Mouse (Mus musculus) adrenal gland, postnatal 36 days (tissue): ENCODE data around the gene Snn. TPM values are rescaled to one million over a fixed set of nuclear protein-coding genes. Genes with fewer than 3 reads are reported as not detected.
"Not testable (repeated sequence)": the region's sequence is repeated elsewhere in the genome, so short reads cannot be mapped to it uniquely, and the experiment has no call there.

Experiments used
- DNase-seq, 2 experiments: peaks; one replicate each; pipeline ENCODE4 v3.0.0; 2021; ENCODE audit warnings: mixed read lengths in 1 of 2
- long read RNA-seq, 2 experiments: library from polyadenylated mRNA; stranded (forward); transcript quantifications; one replicate each; pipeline ENCODE4 v2.0.0; 2021; ENCODE audit warnings: borderline sequencing depth in 2 of 2
- total RNA-seq, 2 experiments: library from RNA; stranded (reverse); gene quantifications; 2 replicates each; pipeline ENCODE4 v1.2.3; 2021

Gene Snn
- 10 to 100 TPM; 13.8 to 14.4 TPM for total RNA-seq
- long read RNA-seq, experiment 1, transcript Snn-201 (2 exons, 2,872 nt): major isoform, 5 of 8 reads
- long read RNA-seq, experiment 1, partial matches to known transcripts: 0 of 8 reads
- long read RNA-seq, experiment 1, other reads (novel, unspliced or antisense): 3 of 8 reads
- long read RNA-seq, experiment 2: 0 reads

- no peak for DNase-seq
Observed at GRCm38 (mm10) chr16:11060645-11061044, at the start of gene Snn. TSS of gene Snn (plus strand) at chr16:11060945.

GRCm38 (mm10) chr16:11011206-11011605 is 49.5 kb upstream of the Snn start:
- peak in 1 of 2 experiments; percentile 27 for DNase-seq

DNA sequence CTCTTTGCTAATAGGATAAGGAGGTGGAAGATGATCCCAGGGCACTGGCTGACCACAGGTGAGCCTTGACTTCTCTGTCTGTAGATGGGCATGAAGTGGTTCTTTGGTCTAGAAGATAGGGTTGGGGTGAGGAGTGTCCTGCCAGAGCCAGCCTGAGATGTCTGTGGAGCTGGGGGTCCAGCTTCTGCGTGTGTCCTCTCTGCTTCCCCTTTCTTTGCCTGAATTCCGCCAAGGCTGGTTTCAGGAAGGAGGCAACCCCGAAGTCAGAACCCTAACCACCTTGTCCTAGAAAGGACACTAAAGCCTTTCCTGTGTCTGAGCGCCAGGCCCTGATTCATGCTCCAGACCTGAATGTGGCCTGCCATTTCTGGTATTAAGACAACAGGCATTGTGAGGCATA is 48.8 kb upstream of the Snn start:
- no peak for DNase-seq

DNA sequence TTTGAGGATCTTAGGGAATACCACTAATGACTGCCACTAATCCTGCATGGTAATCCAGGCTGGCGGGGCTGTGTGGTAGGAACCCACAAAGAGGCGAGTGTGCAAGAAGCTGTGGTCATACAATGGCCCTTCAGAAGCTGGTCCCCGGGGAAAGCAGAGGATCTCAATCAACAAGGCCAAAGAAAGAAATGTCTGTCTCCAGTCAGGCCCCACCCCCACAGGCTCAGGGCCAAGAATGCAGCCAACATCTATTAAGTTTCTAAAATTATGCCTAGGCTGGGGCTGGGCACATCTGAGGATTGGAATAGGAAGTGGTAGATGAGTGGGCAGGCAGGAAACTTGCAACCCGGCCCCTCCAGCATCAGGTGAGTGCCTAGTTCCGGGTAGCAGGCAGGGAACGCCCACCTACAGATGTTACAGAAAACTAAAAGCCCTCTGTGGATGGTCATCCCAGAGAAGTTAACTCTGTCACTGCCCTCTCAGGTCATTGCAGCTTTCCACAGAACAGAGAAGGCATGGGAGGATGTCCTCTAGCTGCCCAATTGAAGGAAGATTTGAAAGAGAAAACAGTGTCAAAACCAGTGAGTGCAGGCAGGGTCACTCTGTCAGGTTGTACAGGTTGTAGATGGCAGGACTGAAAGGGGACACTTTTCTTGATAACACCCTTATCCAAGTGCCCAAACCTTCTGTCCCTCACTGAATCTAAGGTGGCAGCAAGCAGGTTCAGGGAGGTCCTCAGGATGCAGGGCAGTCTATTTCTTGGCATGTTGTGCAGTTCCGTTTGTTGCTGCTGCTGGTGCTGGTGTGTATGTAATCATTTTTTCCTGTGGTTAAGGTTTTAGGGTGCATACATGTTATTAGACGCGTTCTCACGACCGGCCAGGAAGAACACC is 47.9 kb upstream of the Snn start:
- DNase-seq: peak; percentile 61 to 82

- DNase-seq: not testable (repeated sequence)
Observed at GRCm38 (mm10) chr16:11013464-11014147, 47.1 kb upstream of the Snn start.

DNA sequence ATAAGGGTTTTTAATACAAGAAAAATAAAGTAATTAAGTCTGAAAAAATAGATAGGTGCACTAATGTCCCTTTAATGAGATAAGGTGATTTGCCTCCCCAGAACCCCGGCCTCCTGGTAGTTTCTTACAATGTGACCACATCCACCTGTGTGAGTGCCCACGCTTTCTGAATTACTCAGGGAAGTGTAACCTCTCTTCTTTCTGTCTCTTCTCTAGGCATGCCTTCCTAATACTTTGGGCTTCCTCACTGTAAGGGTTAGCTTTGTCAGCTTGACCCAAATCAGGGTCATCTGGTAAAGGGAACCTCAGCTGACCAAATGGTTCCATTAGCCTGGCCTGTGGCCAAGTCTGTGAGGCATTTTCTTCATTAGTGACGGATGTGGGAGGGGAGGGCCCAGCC is 46.3 kb upstream of the Snn start:
- DNase-seq: no peak

- no peak for DNase-seq
Observed at GRCm38 (mm10) chr16:11016353-11016752, 44.4 kb upstream of the Snn start.

- no peak for DNase-seq
Observed at GRCm38 (mm10) chr16:11017807-11018595, 42.7 kb upstream of the Snn start.

DNA sequence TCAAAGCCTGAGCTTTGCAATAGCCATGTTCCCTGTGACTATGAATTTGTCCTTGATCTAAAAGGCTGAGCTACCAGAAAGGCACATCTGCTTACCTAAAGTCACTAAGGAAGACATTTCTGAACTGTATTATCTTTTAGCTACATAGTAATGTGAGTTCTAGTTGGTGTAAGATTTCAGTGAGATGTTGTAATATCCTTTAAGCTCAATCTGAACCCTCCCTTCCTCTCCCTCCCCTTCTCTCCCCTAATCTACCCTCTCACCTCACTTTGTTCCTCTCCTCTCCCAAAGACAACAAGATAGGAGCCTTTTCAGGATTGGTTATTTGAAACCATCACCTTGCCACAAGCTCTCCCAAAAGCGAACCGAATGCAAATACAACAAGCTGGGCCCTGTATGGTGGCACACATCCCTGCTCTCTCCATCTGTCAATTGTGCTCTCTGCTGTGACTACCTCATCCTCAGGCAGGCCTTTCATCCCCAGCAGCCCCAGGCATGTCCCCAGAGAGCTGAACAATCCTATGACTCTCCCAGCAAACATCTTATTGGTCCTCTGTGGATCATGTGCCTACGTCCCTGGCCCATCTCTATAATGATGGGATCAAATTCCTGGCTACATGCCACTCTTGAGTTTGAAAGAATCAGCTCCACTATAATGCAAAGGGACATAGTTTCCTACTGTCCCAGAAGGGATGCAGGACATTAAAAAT is 39.2 kb upstream of the Snn start:
- DNase-seq: no peak

DNA sequence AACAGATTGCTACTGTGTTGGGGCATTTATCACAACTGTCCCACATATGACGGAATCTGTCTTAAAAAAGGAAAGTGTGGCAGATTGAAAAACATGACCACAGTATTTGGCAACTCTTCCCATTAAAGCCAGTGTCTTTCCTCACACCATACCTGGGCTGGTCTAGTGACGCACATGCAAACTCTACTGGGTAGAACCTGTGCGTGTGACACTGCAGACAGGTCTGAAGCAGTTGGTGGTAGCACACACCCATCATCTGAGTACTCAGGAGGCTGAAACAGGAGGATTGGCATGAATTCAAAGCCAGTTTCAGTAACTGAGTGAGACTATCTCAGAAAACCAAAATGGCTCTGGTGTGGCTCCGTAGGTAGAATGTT is 38.6 kb upstream of the Snn start:
- DNase-seq: no peak

- DNase-seq: no peak
Observed at GRCm38 (mm10) chr16:11023618-11024017, 37.1 kb upstream of the Snn start.

GRCm38 (mm10) chr16:11024841-11025240 is 35.9 kb upstream of the Snn start:
- DNase-seq: peak; percentile 34 to 74

DNA sequence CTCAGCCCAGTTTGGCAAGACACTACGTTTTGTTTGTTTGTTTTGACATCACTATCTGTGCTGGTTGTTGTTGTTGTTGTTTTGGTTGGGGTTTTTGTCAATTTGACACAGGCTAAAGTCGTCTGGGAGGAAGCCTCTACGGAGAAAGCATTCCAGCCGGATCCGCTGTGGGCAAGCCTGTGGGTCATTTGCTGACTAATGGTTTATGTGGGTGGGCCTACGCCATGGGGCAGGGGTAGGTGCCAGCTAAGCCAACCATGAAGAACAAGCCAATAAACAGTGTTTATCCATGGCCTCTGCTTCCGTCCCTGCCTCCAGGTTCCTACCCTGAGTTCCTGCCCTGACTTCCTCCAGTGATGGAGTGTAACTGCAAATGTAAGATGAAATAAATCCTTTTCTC is 32.5 kb upstream of the Snn start:
- DNase-seq: no peak

DNA sequence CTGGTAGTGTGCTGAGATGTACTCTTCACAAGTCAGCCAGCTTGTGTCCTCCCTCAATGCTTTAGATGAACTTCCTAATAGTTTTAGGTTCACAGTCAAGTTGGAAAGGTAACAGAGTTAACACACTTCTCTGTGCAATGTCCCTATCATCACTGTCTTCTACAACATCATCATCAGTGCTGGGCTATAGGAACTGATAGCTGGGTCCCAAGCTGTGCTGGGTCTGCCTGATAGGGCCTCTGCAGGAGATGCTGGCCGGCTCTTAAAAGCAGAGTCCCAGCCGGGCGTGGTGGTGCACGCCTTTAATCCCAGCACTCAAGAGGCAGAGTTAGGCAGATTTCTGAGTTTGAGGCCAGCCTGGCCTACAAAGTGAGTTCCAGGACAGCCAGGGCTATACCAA is 29.9 kb upstream of the Snn start:
- DNase-seq: no peak

- DNase-seq: no peak
Observed at GRCm38 (mm10) chr16:11031320-11031719, 29.4 kb upstream of the Snn start.

DNA sequence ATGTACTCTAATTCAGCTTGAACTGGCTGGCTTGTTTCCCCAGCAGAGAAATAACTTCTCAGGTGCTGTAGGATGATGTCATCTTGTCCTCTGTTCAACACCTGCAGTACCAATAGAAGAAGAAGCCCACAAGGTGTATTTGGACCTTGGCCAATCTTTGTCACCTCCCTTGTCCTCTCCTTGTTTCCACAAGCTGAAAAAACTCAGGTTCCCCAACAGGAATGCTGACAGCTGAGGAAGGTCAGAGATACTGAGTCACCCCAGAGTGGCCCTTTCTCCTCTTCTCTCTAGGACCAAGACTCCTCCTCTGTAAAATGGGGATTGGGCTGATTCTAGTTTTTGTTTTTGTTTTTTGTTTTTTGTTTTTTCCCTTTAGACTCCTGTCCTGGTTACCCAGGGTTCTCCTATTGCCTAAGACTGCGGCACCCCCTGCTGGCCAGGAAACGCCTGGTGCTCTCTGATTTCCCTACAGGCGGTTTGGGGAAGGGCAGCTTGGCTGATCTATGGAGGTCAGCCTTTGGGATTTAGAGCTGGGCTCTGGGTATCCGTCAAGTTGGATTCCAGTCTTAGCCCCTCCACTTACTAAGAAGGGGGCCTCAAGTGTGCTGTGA is 26.4 kb upstream of the Snn start:
- peak; percentile 86 to 92 for DNase-seq

- DNase-seq: no peak
Observed at GRCm38 (mm10) chr16:11035273-11035672, 25.5 kb upstream of the Snn start.

DNA sequence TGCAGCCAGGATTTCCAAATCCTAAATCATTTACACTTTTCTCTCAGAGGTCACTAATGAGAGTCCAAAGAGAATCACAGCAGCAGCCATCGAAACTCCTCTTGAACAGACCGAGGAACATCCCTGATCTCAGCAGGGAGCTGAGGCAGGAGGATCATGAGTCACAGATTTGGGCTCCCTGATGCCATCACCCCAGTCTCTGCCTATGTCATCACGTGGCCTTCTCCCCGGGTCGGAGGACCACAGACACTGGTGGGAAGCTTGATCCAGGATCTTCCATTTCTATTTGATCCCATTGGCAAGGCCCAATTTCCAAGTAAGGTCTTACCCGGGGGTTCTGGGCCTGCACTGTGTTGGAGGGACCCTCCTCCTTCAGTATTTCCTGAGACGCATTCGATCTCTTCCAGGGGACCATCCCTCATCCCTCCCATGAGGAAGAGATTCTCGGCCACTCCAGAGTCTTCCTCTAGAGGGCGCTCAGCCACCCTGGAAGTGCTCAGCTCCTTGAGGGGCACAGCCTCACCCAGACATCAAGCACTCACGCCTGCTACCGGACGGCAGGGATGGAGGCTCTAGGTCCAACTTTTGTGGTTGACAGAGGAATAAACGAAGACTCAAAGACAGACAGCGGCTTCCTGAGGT is 24.8 kb upstream of the Snn start:
- peak; percentile 74 to 81 for DNase-seq

- DNase-seq: no peak
Observed at GRCm38 (mm10) chr16:11040603-11041002, 20.1 kb upstream of the Snn start.

DNA sequence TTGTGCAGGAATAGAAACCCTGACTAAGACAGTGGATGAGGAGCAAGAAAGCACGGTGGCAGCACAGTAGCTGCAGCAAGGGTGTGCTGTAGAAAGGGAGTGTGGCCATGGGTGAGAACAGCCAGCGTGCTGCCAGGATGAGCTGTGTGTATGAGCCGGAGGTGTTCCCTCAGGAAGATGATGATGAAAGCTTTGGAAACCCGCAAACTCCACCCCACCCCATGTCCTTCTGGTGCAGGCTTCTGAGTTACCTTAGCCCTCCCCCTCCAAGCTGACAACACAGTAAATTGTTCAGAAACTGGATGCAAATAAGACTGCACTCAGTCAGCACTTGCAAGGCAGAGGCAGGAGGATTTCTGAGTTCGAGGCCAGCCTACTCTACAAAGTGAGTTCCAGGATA is 17.5 kb upstream of the Snn start:
- DNase-seq: no peak

- peak; percentile 15 to 30 for DNase-seq
Observed at GRCm38 (mm10) chr16:11046437-11046836, 14.3 kb upstream of the Snn start.
